In the genomic region with DNA sequence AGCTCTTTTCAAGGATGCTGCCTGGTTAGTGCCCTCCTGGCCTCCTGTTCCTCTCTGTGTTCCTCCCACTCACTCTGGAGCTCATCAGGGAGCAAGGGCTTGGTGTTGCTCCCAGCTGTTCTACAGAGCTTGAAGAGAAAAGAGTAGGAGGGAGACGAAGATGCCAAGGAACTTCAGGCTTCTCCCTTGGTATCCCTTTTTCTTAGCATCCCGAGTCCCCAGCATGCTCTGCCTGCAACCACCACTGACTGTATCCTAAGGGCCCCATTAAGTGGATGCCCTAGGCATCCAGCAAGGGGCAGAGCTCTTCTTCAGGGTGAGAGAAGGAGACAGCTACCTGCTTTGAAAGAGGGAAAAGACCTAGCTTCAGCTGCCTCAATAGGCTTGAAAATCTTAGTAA, we compare ENCODE assay signal across 17 mouse cellular contexts.
"Had no signal": no experiment of that assay in that cellular context is flagged by ENCODE, and none has a peak within 500 bp of the region (broad histone marks: within the 10 kb centered on the region; RNA-seq: fewer than 3 reads in every experiment).

No protein-coding gene starts in this region.

- H3K36me3 ChIP-seq: midbrain, embryonic 10.5 days; midbrain, embryonic 12.5 days; neural tube, embryonic 13.5 days; neural tube, embryonic 15.5 days; stomach, embryonic 15.5 days had no signal

- H3K27me3 ChIP-seq: midbrain, embryonic 12.5 days; neural tube, embryonic 13.5 days; neural tube, embryonic 15.5 days; stomach, embryonic 15.5 days had no signal

- H3K9ac ChIP-seq: lung, embryonic 14.5 days; midbrain, embryonic 12.5 days; neural tube, embryonic 13.5 days; neural tube, embryonic 15.5 days; stomach, embryonic 15.5 days had no signal

- DNase-seq: lung, adult 18-20 months; lung, embryonic 14.5 days; lung, postnatal 10 days; lung, postnatal 4 days; midbrain, embryonic 14.5 days; right cerebral cortex, postnatal 25 days; thymus, adult 2 months; thymus, postnatal 25 days; thymus, postnatal 4 days had no signal

- H3K4me1 ChIP-seq: midbrain, embryonic 10.5 days; midbrain, embryonic 12.5 days; neural tube, embryonic 13.5 days; neural tube, embryonic 15.5 days; stomach, embryonic 15.5 days had no signal

- H3K4me3 ChIP-seq: midbrain, embryonic 10.5 days; midbrain, embryonic 12.5 days; myocyte; neural tube, embryonic 13.5 days; neural tube, embryonic 15.5 days; stomach, embryonic 15.5 days had no signal

- ATAC-seq: midbrain, embryonic 16.5 days had no signal

- H3K27ac ChIP-seq: midbrain, embryonic 10.5 days; midbrain, embryonic 12.5 days; neural tube, embryonic 13.5 days; neural tube, embryonic 15.5 days; stomach, embryonic 15.5 days; stomach, postnatal 0 days had no signal
